Mouse (Mus musculus) bone marrow, adult 2 months (tissue): ENCODE measurements around the gene Pigl.

ENCODE experiments used
- CTCF ChIP-seq: fragments of 200-500 bp; IDR thresholded peaks from 2 replicates; pipeline ENCODE4 v1.5.1; 2011; ENCODE audit warnings: low read length, control low read depth; ENCODE audit not compliant: control insufficient read depth, insufficient read depth
- POLR2A ChIP-seq: fragments of 200-500 bp; IDR thresholded peaks from 2 replicates; pipeline ENCODE4 v1.6.1; 2011; ENCODE audit warnings: low read depth, mild to moderate bottlenecking, control low read depth, low read length, borderline replicate concordance; ENCODE audit not compliant: control insufficient read depth

DNA sequence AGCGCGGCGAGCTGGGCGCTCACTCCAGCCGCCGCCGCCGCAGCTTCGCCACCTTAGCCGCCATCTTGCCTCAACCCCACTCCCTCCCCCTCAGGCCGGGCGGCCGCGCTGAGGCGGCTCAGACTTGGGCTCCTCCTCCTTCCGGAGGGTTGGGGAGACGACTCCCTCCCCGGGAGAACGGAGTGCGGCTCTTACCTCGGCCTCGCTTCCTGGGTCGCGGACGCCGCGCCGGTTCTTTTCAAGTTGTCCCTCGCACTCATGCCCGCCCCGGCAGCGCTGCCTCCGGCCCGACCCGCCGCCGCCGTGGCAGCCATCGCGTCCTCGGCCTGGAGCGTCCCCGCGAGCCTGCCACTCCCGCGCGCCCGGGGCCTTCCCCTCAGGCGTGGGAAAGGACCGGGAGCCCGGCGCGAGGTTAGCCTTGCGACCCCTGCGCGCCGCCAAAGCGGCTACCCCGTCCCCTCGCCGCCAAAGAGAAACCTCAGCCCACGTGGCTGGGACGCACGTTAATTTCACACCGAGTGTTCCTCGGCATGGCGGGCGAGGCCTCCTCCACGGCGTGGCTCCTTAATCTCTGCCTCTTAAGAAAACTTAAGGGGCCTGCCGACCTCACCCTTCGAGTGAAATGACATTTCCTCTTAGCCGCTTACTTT is 894 bp upstream of the Pigl start:
- TF ChIP-seq CTCF, result no peak
- TF ChIP-seq POLR2A, result peak; percentile 98
